Mouse (Mus musculus) midbrain, embryonic 14.5 days (tissue): ENCODE measurements around the gene Rai1. TPM values are rescaled to one million over a fixed set of nuclear protein-coding genes. Genes with fewer than 3 reads are reported as not detected.
A peak's percentile ranks its signal among the peaks of the same experiment; 100 is the strongest.

ENCODE experiments used
- ATAC-seq: fragments of 200-750 bp; cut with Nextera tagmentation; 2 replicates; pipeline ENCODE4 v1.8.0; 2017; ENCODE audit warnings: moderate number of reproducible peaks, moderate library complexity; ENCODE audit not compliant: low FRiP score, low TSS enrichment
- DNase-seq: peaks from one replicate; pipeline ENCODE4 v3.0.0-alpha.2; 2015
- H3K27ac ChIP-seq: fragments of 300-500 bp; sonication (generic); replicated peaks from 2 replicates; pipeline ENCODE4 v1.5.1; 2014; ENCODE audit warnings: mild to moderate bottlenecking, low read depth, low read length, moderate library complexity
- H3K27me3 ChIP-seq: fragments of 300-500 bp; sonication (generic); 2 replicates; pipeline ENCODE4 v1.6.1; 2014; ENCODE audit warnings: low read length, control low read depth, mixed read lengths; ENCODE audit not compliant: control insufficient read depth, insufficient read depth
- H3K36me3 ChIP-seq: fragments of 300-500 bp; sonication (generic); 2 replicates; pipeline ENCODE4 v1.6.1; 2014; ENCODE audit warnings: low read length, control low read depth; ENCODE audit not compliant: control insufficient read depth, insufficient read depth
- H3K4me1 ChIP-seq: fragments of 300-500 bp; sonication (generic); 2 replicates; pipeline ENCODE4 v1.6.1; 2014; ENCODE audit warnings: mild to moderate bottlenecking, antibody characterized with exemption, low read length, control low read depth; ENCODE audit not compliant: control insufficient read depth, insufficient read depth
- H3K4me2 ChIP-seq: fragments of 300-500 bp; sonication (generic); 2 replicates; pipeline ENCODE4 v1.6.1; 2014; ENCODE audit warnings: mild to moderate bottlenecking, low read length, moderate library complexity
- H3K4me3 ChIP-seq: fragments of 300-500 bp; sonication (generic); replicated peaks from 2 replicates; pipeline ENCODE4 v1.5.1; 2014; ENCODE audit warnings: low read depth, low read length
- H3K9ac ChIP-seq: fragments of 300-500 bp; sonication (generic); replicated peaks from 2 replicates; pipeline ENCODE4 v1.6.1; 2014; ENCODE audit warnings: mild to moderate bottlenecking, low read length, moderate library complexity
- H3K9me3 ChIP-seq: fragments of 300-500 bp; sonication (generic); 2 replicates; pipeline ENCODE4 v1.6.1; 2016; ENCODE audit warnings: low read length, control low read depth, mixed read lengths; ENCODE audit not compliant: control insufficient read depth
- WGBS: fragments of 180-500 bp; shearing (Covaris S2); extraction: QIAGEN DNeasy Blood & Tissue Kit; methylation state at CpG from one replicate; pipeline ENCODE4 v1.1.7; 2014; 5-methylcytosine and 5-hydroxymethylcytosine counted together
- polyA plus RNA-seq: library from polyadenylated mRNA; unstranded; fragments of >200 nt; fragmentation: Nextera tagmentation; extraction: Ambion mirVana; gene quantifications from 2 replicates; pipeline ENCODE4 v1.2.1, GENCODE M21; 2014

Rai1 gene
- polyA plus RNA-seq, 1 experiment from 2014 or later = 37.7 TPM

GRCm38 (mm10) chr11:60202710-60203638 lies 98.2 kb downstream of the Rai1 start:
- peak overlapping the region; percentile 21; the same call in 1 of the 2 replicates for H3K9ac ChIP-seq
- no peak overlapping the region for H3K4me2 ChIP-seq
- peak overlapping the region; percentile 32 for H3K27ac ChIP-seq
- DNase-seq = no peak
- no peak overlapping the region for H3K4me3 ChIP-seq
- peaks cover 69% of the 10 kb centered on the region for H3K36me3 ChIP-seq
- H3K27me3 ChIP-seq = no peaks in the 10 kb centered on the region
- 82% methylated on average over 26 of the region's 26 CpGs for WGBS
- no peaks in the 10 kb centered on the region for H3K9me3 ChIP-seq
- ATAC-seq = no peak
- H3K4me1 ChIP-seq = peaks cover 15% of the 10 kb centered on the region

GRCm38 (mm10) chr11:60205026-60205425 lies 100.2 kb downstream of the Rai1 start:
- Histone ChIP-seq H3K4me3 (no peak overlapping the region), H3K36me3 (peaks cover 62% of the 10 kb centered on the region), H3K27me3 (no peaks in the 10 kb centered on the region), H3K4me1 (peaks cover 33% of the 10 kb centered on the region), H3K9me3 (no peaks in the 10 kb centered on the region), H3K4me2 (no peak overlapping the region), H3K9ac (no peak overlapping the region), H3K27ac (no peak overlapping the region)
- WGBS = 84% methylated on average over 12 of the region's 12 CpGs
- DNase-seq (no peak), ATAC-seq (no peak)

- no peak for DNase-seq
- Histone ChIP-seq H3K4me3 (no peak overlapping the region), H3K9me3 (no peaks in the 10 kb centered on the region), H3K4me2 (no peak overlapping the region), H3K4me1 (peaks cover 41% of the 10 kb centered on the region), H3K36me3 (peaks cover 52% of the 10 kb centered on the region), H3K9ac (no peak overlapping the region), H3K27ac (no peak overlapping the region), H3K27me3 (no peaks in the 10 kb centered on the region)
- 76% methylated on average over 5 of the region's 5 CpGs for WGBS
- ATAC-seq = no peak
Observed at GRCm38 (mm10) chr11:60206207-60206606, 101.4 kb downstream of the Rai1 start.

GRCm38 (mm10) chr11:60208201-60208600 lies 103.4 kb downstream of the Rai1 start:
- Histone ChIP-seq H3K27me3 (no peaks in the 10 kb centered on the region), H3K9ac (peak overlapping the region; percentile 32; the same call in 1 of the 2 replicates), H3K9me3 (no peaks in the 10 kb centered on the region), H3K4me2 (peak overlapping the region; percentile 58), H3K4me3 (0 out of 2 replicates have a peak overlapping the region, but pooled peaks have one; percentile 35), H3K36me3 (peaks cover 33% of the 10 kb centered on the region), H3K27ac (peak overlapping the region; percentile 77), H3K4me1 (peaks cover 36% of the 10 kb centered on the region)
- no peak for ATAC-seq
- WGBS = 61% methylated on average over 6 of the region's 6 CpGs
- DNase-seq = no peak

- H3K36me3 ChIP-seq = peaks cover 28% of the 10 kb centered on the region
- H3K27ac ChIP-seq = peak overlapping the region; percentile 77
- H3K4me1 ChIP-seq = peaks cover 36% of the 10 kb centered on the region
- H3K9me3 ChIP-seq = no peaks in the 10 kb centered on the region
- 64% methylated on average over 4 of the region's 4 CpGs for WGBS
- peak overlapping the region; percentile 32; the same call in 1 of the 2 replicates for H3K9ac ChIP-seq
- ATAC-seq (no peak), DNase-seq (no peak)
- H3K4me3 ChIP-seq = peak overlapping the region; percentile 35
- no peaks in the 10 kb centered on the region for H3K27me3 ChIP-seq
- peak overlapping the region; percentile 58 for H3K4me2 ChIP-seq
Observed at GRCm38 (mm10) chr11:60208712-60209111, 103.9 kb downstream of the Rai1 start.

GRCm38 (mm10) chr11:60209217-60209932 lies 104.6 kb downstream of the Rai1 start:
- Histone ChIP-seq H3K27ac (peak overlapping the region; percentile 77), H3K27me3 (no peaks in the 10 kb centered on the region), H3K4me1 (peaks cover 36% of the 10 kb centered on the region), H3K9me3 (no peaks in the 10 kb centered on the region), H3K4me2 (peak overlapping the region; percentile 58), H3K9ac (peak overlapping the region; percentile 32), H3K36me3 (peaks cover 21% of the 10 kb centered on the region), H3K4me3 (peak overlapping the region; percentile 35)
- 38% methylated on average over 7 of the region's 7 CpGs for WGBS
- peak; percentile 55 for ATAC-seq
- peak; percentile 87 for DNase-seq

GRCm38 (mm10) chr11:60209933-60210249 lies 105.1 kb downstream of the Rai1 start:
- WGBS = 1% methylated on average over 2 of the region's 2 CpGs
- Histone ChIP-seq H3K9me3 (no peaks in the 10 kb centered on the region), H3K36me3 (peaks cover 19% of the 10 kb centered on the region), H3K4me2 (peak overlapping the region; percentile 58), H3K4me3 (peak overlapping the region; percentile 35), H3K9ac (peak overlapping the region; percentile 32), H3K27ac (peak overlapping the region; percentile 77), H3K27me3 (no peaks in the 10 kb centered on the region), H3K4me1 (peaks cover 36% of the 10 kb centered on the region)
- DNase-seq (no peak), ATAC-seq (no peak)

GRCm38 (mm10) chr11:60210305-60210724 lies 105.5 kb downstream of the Rai1 start:
- under 1% methylated on average over 47 of the region's 47 CpGs for WGBS

More at GRCm38 (mm10) chr11:60210305-60210724, 105.5 kb downstream of the Rai1 start:
- Histone ChIP-seq H3K9ac (peak overlapping the region; percentile 32), H3K27ac (peak overlapping the region; percentile 77), H3K27me3 (no peaks in the 10 kb centered on the region), H3K4me2 (peak overlapping the region; percentile 58), H3K9me3 (no peaks in the 10 kb centered on the region), H3K36me3 (peaks cover 15% of the 10 kb centered on the region), H3K4me3 (peak overlapping the region; percentile 35), H3K4me1 (peaks cover 36% of the 10 kb centered on the region)
- ATAC-seq = peak; percentile 83
- peak; percentile 95 for DNase-seq
